Mouse (Mus musculus): ENCODE measurements around the gene Prdx4.
A peak's percentile ranks its signal among the peaks of the same experiment; 100 is the strongest.
"Not testable (repeated sequence)": the region's sequence is repeated elsewhere in the genome, so short reads cannot be mapped to it uniquely, and the experiment has no call there.

Prdx4 gene

DNA sequence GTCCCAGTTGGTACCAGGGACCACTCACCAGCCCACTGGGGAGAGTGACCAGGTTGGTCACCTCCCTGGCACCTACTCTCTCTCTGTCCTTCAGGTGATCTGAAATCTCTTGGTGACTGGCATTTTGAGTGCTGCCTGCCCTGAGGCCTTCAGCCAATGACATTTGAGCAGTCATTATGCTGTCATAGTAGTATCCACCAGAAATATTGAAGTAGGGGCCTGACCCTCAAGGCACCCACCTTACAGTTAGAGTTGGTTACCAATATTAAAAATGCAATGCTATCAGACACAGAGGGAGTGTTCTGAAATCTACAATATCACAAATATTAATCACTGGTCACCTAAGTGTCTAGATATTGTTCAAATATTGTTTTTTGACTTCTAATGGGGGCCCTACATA is at the start of gene Prdx4:
TSS of gene Prdx4 (minus strand) at position 101 of the 400 bp plus-strand sequence.
- no peak for DNase-seq

DNA sequence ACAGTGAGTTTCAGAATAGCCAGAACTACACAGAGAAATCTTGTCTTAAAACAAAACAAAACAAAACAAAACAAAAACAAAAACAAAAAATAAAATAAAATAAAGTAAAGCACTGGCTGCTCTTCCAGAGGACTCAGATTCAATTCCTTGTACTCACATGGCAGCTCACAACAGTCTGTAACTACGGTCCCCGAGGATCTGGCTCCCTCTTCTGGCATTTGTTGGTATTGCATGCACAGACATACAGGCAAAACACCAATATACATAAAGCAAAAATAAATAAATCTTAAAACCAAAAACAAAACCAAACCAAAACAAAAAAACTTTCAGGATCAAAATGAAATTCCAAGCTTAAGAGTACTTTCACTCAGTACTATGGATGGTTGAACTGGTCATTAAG is 36.0 kb upstream of the Prdx4 start:
- DNase-seq = peak; percentile 55

DNA sequence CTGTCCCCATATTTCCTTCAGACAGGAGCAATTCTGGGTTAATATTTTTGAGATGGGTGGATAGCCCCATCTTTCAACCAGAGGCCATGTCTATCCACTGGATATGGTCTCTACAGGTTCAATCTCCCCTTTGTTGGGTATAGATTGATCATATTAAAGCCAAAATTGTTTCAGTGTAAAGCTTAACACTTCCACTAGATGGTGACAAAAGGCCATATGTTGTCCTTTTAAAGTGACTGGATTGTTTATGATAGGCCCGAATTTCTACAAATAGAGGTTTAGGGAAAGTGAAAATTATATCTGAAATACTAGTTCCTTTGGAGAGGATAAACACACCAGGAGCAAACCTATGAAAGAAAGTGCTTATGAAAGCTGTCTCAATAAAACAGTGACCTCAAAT is 34.9 kb upstream of the Prdx4 start:
- DNase-seq = no peak

DNA sequence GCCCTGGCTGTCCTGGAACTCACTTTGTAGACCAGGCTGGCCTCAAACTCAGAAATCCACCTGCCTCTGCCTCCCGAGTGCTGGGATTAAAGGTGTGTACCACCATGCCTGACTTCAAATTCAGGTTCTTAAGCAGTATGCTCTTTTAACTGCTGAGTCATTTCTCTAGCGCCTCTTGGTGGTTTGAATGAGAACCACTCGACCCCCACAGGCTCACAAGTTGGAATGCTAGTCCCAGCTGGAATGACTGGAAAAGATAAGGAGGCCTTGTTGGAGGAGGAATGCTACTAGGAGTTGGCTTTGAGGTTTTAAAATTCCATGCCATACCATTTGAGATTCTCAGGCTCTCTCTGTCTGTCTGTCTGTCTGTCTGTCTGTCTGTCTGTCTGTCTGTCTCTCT is 29.6 kb upstream of the Prdx4 start:
- DNase-seq = not testable (repeated sequence)

DNA sequence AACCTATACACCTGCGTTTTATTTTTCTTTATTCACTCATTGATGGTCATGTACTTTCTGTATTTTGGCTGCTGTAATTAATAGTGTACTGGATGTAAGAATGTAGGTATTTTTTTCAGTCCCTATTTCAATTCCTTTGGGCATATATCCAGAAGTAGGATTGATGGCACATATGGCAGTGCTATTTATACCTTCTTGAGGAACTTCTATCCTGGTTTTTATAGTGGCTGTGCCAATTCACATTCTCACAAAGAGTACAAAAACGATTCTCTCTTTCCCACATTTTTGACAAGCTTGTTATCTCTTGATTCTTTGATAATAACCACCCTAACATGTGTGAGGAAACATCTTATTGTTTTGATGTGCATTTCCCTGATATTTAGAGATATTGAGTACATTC is 24.5 kb upstream of the Prdx4 start:
- DNase-seq = no peak

DNA sequence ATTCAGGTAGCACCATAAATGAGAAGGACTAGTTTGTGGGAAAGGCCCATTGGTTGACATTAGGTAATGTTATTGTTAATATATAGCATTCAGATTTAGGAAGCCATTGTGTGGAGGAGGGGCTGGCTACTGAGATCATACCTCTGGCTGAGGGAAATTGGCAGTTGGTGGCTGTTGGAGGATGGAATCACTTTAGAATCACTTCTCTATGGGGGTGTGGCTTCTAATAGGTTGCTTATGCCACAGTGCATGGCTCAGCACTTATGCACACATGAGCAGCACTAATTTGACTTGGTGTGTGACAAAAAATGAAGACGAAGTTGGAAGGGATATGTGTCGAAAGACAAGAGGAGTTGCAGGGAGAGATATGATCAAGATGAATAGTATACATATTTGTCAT is 5.7 kb upstream of the Prdx4 start:
- DNase-seq = no peak

DNA sequence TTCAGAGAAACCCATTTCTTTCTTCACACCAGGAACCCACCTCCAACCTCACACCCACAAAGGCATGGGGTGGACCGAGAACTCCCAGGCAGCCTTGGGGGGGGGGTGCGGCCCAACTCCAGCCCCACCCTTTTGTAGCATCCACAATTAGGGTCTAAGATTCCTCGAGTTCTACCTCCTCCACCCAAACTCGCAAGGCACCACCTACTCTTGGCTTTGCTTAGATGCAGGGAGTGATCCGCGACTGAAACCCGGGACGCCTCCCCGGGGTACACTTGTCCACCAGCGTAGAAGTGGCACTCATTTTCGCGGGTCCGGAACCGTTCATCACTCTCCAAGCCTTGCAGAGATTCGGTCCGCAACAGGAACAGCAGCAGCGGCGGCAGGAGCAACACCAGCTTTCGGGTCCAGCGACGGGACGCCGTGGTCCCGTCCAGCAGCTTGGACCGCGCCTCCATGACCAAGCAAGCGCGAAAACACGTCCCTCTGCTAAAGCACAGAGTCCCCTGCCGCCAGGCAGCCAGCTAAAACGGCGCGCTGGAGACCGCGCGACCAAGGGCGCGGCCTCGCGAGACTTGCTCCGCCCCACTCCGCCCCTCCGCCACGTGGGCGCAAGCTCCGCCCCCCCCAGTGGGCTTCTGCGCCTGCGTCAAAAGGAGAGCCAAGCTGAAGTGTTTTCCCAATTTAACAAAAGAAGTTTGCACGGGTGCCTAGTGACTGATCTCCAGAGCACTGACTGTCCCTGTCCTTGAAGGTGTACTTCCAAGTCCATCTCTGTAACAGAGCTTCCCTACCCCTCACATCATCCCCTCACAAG is 2.4 kb downstream of the Prdx4 start:
- DNase-seq = peak; percentile 78

DNA sequence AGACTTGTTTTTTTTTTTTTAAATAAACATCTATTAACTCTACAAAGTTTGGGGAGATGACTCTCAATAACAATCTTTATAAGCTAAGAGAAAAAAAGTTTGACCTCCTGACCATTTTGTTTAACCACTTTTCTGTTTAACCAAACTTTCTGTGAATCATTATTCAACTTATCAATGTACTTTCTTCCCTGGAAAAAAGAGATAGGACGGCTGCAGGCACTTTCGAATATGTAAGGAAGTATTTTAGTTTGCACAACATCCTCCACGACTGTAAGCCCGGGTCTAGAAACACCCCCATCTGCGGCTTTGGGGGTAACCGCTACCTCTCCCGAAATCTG is 3.0 kb downstream of the Prdx4 start:
- DNase-seq = no peak

DNA sequence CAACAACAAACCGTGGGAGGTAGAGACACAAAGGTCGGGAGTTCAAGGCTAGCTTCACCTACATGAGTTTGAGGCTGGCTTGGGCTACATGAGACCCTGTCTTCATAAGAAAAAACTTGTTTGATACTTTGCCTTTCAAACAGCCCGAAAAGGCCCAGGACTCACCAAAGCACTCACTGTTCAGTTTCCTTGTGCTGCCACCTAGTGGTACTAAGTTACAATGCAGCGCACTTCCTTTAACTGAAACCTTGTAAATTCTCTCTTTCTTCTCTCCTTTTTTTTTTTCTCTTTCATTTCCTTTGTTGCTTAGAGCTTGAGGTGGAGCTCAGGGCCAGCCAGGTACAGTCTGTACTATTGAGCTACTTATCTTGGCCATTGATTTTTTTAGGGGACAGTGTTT is 22.5 kb downstream of the Prdx4 start:
- DNase-seq = peak; percentile 14

DNA sequence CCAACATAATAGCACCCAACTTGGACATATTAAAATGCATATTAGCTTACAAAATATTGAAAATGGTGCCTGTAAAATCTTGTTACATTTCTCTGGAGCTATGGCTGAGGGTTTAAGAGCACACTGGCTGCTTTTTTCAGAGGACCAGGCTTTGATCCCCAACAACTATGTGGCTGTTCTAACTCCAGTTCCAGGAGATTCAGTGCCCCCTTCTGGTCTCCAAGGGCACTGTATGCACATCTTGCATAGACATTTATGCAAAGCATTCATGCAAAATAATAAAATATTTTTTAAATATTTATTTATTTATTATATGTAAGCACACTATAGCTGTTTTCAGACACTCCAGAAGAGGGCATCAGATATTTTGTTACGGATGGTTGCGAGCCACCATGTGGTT is 34.2 kb downstream of the Prdx4 start:
- no peak for DNase-seq

DNA sequence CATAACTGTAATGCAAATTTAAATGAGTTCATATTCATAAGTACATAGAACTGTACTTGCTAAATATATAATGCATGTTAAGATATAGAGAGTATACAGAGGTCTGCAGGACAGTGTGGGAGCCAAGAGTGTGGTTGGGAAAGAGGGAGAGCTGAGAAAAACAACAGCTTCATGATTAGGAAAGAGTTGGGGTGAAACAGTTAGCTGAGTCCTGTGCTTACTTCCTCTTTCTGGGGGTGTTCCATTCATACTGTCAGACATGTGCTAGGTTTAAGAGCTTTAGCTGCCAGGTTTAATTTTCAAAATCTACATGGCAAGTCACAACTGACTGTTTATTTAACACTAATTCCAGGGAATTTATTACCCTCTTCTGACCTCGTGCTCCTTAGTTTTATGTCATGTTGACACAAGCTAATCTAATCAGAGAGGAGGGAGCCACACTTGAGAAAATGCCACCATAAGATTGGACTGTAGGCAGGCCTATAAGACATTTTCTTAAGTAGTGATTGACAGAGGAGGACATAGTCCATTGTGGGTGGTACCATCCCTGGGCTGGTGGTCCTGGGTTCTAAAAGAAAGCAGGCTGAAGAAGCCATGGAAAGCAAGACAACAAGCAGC is 60.0 kb downstream of the Prdx4 start:
- DNase-seq = no peak

DNA sequence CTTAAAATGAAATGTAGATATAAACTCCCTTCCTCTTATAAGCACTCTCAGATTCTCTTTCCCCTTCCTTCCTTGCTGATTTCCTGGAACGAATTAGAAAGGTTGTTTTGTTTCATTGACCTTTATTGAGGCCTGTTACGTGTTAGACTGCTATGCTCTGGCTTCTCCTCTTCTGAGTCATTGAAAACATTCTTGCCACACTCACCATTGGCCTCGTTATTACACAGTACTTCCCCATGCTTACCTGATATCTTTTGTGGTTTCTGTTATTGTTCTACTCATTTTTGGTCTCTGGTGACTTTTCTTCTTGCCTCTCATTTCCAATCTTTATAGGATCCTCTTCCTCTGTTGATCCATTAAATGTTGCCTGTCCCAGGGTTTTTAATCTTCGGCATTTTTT is 62.1 kb downstream of the Prdx4 start:
- DNase-seq = no peak
